Mouse (Mus musculus): ENCODE measurements around the gene Hoxb9. TPM values are rescaled to one million over a fixed set of nuclear protein-coding genes. Genes with fewer than 3 reads are reported as not detected.

Gene Hoxb9
- polyA plus RNA-seq, 1 experiment from 2014 or later: not detected

DNA sequence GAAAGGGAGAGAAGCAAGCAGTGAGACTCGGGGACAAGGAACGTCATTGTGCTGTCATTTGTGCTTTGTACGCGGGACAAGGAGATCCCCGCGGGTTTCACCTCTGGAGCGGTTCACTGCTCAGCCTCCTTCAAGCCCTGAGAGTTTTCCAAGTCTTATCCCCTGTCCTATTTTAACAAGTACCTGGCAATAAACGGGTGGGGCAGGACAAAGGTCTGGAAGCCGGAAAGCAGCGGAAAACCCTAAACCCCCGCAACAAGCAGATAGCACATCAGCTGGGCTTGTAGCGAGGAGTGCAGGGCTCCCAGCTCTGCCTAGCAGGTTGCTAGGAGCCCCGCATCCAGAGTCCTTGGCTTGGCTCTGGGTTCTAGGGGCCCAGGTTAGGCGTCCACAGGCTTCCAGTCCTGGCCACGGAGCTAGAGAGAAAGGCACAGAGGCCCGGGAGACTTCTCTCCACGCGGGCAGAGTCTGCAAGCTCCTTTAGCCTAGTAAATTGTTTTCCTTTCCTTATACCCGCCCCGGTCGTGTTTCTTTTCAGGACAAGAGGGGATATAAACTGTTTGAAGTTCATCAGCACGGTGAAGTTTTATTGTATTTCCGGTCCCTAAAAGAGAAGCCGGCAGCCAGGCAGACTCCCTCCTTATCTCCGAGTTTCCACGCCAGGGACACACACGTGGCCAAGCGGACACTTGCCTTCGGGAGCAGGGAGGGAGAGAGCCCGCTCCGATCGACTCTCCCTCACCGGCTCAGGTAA lies 7.4 kb upstream of the Hoxb9 start:
- Histone ChIP-seq H3K4me1 (ENCODE audit: control insufficient read depth, insufficient read depth, low read length) (no peaks in the 10 kb centered on the region), H3K9ac (ENCODE audit: low read length) (no peak overlapping the region), H3K27me3 (ENCODE audit: control insufficient read depth, insufficient read depth, low read length) (peaks cover 98% of the 10 kb centered on the region), H3K27ac (ENCODE audit: low read depth, low read length) (no peak overlapping the region), H3K36me3 (ENCODE audit: control insufficient read depth, insufficient read depth, low read length) (no peaks in the 10 kb centered on the region), H3K4me3 (ENCODE audit: low read depth, low read length) (no peak overlapping the region), H3K4me2 (no peak overlapping the region), H3K9me3 (ENCODE audit: control insufficient read depth, low read length) (no peaks in the 10 kb centered on the region)
- ATAC-seq (ENCODE audit: low FRiP score) (no peak), DNase-seq (ENCODE audit: low spot score, missing footprints) (peak; percentile 95)
- under 1% methylated on average over 33 of the region's 33 CpGs for WGBS

DNA sequence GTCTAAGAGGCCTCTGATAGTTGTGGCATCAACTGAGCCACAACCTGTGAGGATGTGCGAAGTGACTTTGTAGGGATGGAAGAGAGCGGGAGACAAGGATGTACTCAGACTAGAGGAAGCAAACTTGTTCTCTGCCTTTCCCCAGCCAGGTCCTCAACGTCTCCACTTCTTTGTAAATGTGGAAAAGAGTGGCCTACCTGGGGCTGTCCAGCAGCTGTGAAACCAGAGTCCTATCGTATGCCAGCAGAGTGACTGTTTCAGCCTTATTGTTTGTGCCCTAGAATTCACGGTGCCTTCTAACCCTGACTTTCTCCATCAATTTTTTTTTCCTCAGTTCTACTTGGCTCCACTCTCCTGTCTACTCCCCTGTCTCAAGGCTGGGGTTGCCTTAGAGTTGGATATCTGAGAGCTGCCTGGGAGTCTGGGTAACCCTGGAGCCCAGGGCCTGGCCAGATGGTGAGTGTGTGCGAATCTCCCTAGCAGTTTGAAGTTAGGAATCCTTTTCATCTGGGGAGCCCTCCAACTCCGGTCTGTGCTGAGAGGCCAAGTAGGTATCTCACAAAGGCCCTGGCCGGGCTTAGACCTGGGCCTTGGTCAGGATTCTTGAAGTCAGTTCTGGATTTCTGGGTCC lies 6.8 kb upstream of the Hoxb9 start:
- Histone ChIP-seq H3K9ac (ENCODE audit: low read length) (no peak overlapping the region), H3K4me2 (no peak overlapping the region), H3K9me3 (ENCODE audit: control insufficient read depth, low read length) (no peaks in the 10 kb centered on the region)

DNA sequence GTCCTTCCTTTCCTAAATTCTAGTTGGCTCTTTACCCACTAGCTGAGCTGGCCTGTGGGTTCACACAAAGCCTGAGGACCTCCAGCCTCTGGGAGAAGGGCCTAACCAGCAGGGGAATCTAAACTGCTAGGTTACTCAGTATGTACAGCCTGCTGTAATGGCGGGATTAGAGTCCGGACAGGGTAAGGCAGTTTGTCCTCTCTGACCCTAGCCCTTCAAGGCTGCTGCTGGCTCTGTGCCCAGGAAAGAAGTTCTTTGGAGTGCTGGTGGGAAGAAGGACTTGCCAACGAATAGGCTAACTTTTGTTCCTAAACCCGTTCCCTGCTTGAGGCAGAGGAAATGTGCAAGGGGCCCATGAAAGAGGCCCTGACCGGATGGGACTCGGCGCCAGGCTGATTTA lies 5.3 kb upstream of the Hoxb9 start:
- DNase-seq (ENCODE audit: low spot score, missing footprints): peak; percentile 90
- H3K27me3 ChIP-seq (ENCODE audit: control insufficient read depth, insufficient read depth, low read length): peaks cover 98% of the 10 kb centered on the region

More for the DNA sequence above, 6.8 kb upstream of the Hoxb9 start:
- Histone ChIP-seq H3K27me3 (ENCODE audit: control insufficient read depth, insufficient read depth, low read length) (peaks cover 98% of the 10 kb centered on the region), H3K36me3 (ENCODE audit: control insufficient read depth, insufficient read depth, low read length) (no peaks in the 10 kb centered on the region), H3K27ac (ENCODE audit: low read depth, low read length) (no peak overlapping the region), H3K4me3 (ENCODE audit: low read depth, low read length) (no peak overlapping the region), H3K4me1 (ENCODE audit: control insufficient read depth, insufficient read depth, low read length) (no peaks in the 10 kb centered on the region)
- DNase-seq (ENCODE audit: low spot score, missing footprints) (peak; percentile 94), ATAC-seq (ENCODE audit: low FRiP score) (no peak)
- 1% methylated on average over 8 of the region's 8 CpGs for WGBS

GRCm38 (mm10) chr11:96267021-96267920 lies 4.0 kb upstream of the Hoxb9 start:
- H3K27me3 ChIP-seq (ENCODE audit: control insufficient read depth, insufficient read depth, low read length): peaks cover 98% of the 10 kb centered on the region

More for the DNA sequence above, 5.3 kb upstream of the Hoxb9 start:
- H3K9ac ChIP-seq (ENCODE audit: low read length): no peak overlapping the region
- ATAC-seq (ENCODE audit: low FRiP score): no peak
- H3K27ac ChIP-seq (ENCODE audit: low read depth, low read length): no peak overlapping the region
- H3K36me3 ChIP-seq (ENCODE audit: control insufficient read depth, insufficient read depth, low read length): no peaks in the 10 kb centered on the region
- no peaks in the 10 kb centered on the region for H3K9me3 ChIP-seq (ENCODE audit: control insufficient read depth, low read length)
- H3K4me3 ChIP-seq (ENCODE audit: low read depth, low read length): no peak overlapping the region
- H3K4me2 ChIP-seq: no peak overlapping the region
- H3K4me1 ChIP-seq (ENCODE audit: control insufficient read depth, insufficient read depth, low read length): no peaks in the 10 kb centered on the region
- 2% methylated on average over 7 of the region's 7 CpGs for WGBS

GRCm38 (mm10) chr11:96268031-96268745 lies 3.1 kb upstream of the Hoxb9 start:
- H3K4me2 ChIP-seq: no peak overlapping the region
- H3K27ac ChIP-seq (ENCODE audit: low read depth, low read length): no peak overlapping the region
- H3K4me3 ChIP-seq (ENCODE audit: low read depth, low read length): no peak overlapping the region
- ATAC-seq (ENCODE audit: low FRiP score) (no peak), DNase-seq (ENCODE audit: low spot score, missing footprints) (peak; percentile 94)
- peaks cover 98% of the 10 kb centered on the region for H3K27me3 ChIP-seq (ENCODE audit: control insufficient read depth, insufficient read depth, low read length)
- 4% methylated on average over 1 of the region's 1 CpGs for WGBS
- no peaks in the 10 kb centered on the region for H3K9me3 ChIP-seq (ENCODE audit: control insufficient read depth, low read length)
- peaks cover 4% of the 10 kb centered on the region; the same call in 1 of the 2 replicates for H3K4me1 ChIP-seq (ENCODE audit: control insufficient read depth, insufficient read depth, low read length)
- H3K9ac ChIP-seq (ENCODE audit: low read length): no peak overlapping the region
- H3K36me3 ChIP-seq (ENCODE audit: control insufficient read depth, insufficient read depth, low read length): no peaks in the 10 kb centered on the region

More at GRCm38 (mm10) chr11:96267021-96267920, 4.0 kb upstream of the Hoxb9 start:
- H3K4me3 ChIP-seq (ENCODE audit: low read depth, low read length): no peak overlapping the region
- no peaks in the 10 kb centered on the region for H3K36me3 ChIP-seq (ENCODE audit: control insufficient read depth, insufficient read depth, low read length)
- no peak overlapping the region for H3K27ac ChIP-seq (ENCODE audit: low read depth, low read length)
- 8% methylated on average over 7 of the region's 7 CpGs for WGBS
- H3K9ac ChIP-seq (ENCODE audit: low read length): no peak overlapping the region
- no peaks in the 10 kb centered on the region for H3K9me3 ChIP-seq (ENCODE audit: control insufficient read depth, low read length)
- no peak for ATAC-seq (ENCODE audit: low FRiP score)
- H3K4me1 ChIP-seq (ENCODE audit: control insufficient read depth, insufficient read depth, low read length): peaks cover 4% of the 10 kb centered on the region; the same call in 1 of the 2 replicates
- peak; percentile 94 for DNase-seq (ENCODE audit: low spot score, missing footprints)
- H3K4me2 ChIP-seq: no peak overlapping the region

DNA sequence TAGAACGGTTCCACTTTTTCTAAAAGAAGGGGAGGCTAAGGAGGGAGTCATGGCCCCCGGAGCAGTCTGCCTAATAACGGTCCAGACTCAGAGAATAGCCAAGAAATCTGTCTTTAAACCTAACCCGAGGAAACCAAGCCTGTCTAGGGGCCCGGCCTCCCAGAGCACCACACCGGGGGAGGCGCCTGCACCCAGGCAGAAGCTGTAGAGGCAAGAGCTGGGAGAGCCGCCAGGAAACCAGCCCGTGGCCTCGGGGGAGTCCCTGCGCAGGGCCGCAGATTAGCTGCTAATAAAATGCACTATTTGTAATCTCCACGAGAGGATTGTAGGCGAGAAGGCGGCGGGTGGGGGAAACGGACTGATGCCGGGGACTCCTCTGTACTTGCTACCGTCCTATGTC lies 1.4 kb upstream of the Hoxb9 start:
- Histone ChIP-seq H3K9ac (ENCODE audit: low read length) (no peak overlapping the region), H3K4me2 (no peak overlapping the region), H3K4me1 (ENCODE audit: control insufficient read depth, insufficient read depth, low read length) (peaks cover 4% of the 10 kb centered on the region; the same call in 1 of the 2 replicates), H3K27ac (ENCODE audit: low read depth, low read length) (no peak overlapping the region), H3K27me3 (ENCODE audit: control insufficient read depth, insufficient read depth, low read length) (peaks cover 98% of the 10 kb centered on the region), H3K36me3 (ENCODE audit: control insufficient read depth, insufficient read depth, low read length) (no peaks in the 10 kb centered on the region), H3K4me3 (ENCODE audit: low read depth, low read length) (no peak overlapping the region), H3K9me3 (ENCODE audit: control insufficient read depth, low read length) (no peaks in the 10 kb centered on the region)
- DNase-seq (ENCODE audit: low spot score, missing footprints) (no peak), ATAC-seq (ENCODE audit: low FRiP score) (no peak)
- under 1% methylated on average over 19 of the region's 19 CpGs for WGBS

DNA sequence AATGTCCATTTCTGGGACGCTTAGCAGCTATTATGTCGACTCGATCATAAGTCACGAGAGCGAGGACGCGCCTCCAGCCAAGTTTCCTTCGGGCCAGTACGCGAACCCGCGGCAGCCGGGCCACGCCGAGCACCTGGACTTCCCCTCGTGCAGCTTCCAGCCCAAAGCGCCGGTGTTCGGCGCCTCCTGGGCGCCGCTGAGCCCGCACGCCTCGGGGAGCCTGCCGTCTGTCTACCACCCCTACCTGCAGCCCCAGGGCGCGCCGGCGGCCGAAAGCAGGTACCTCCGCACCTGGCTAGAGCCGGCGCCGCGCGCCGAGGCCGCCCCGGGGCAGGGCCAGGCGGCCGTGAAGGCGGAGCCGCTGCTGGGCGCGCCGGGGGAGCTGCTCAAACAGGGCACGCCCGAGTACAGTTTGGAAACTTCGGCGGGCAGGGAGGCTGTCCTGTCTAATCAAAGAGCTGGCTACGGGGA lies 319 bp downstream of the Hoxb9 start:
- Histone ChIP-seq H3K9ac (ENCODE audit: low read length) (no peak overlapping the region), H3K36me3 (ENCODE audit: control insufficient read depth, insufficient read depth, low read length) (no peaks in the 10 kb centered on the region), H3K9me3 (ENCODE audit: control insufficient read depth, low read length) (no peaks in the 10 kb centered on the region), H3K4me3 (ENCODE audit: low read depth, low read length) (no peak overlapping the region), H3K27ac (ENCODE audit: low read depth, low read length) (no peak overlapping the region), H3K27me3 (ENCODE audit: control insufficient read depth, insufficient read depth, low read length) (peaks cover 98% of the 10 kb centered on the region), H3K4me2 (no peak overlapping the region), H3K4me1 (ENCODE audit: control insufficient read depth, insufficient read depth, low read length) (peaks cover 4% of the 10 kb centered on the region; the same call in 1 of the 2 replicates)
- no peak for ATAC-seq (ENCODE audit: low FRiP score)
- no peak for DNase-seq (ENCODE audit: low spot score, missing footprints)
- under 1% methylated on average over 52 of the region's 52 CpGs for WGBS
